Mouse (Mus musculus) G1E (cell line): ENCODE measurements around the gene Pth1r.

Experiments
- CTCF ChIP-seq: IDR thresholded peaks from 2 replicates; pipeline ENCODE4 v1.5.1; 2012; ENCODE audit warnings: low read depth, low read length, inconsistent platforms, mixed read lengths
- GATA1 ChIP-seq: IDR thresholded peaks from 2 replicates; pipeline ENCODE4 v1.6.1; 2012; ENCODE audit warnings: borderline replicate concordance, low read length, inconsistent platforms, mixed read lengths
- GATA2 ChIP-seq: IDR thresholded peaks from 2 replicates; pipeline ENCODE4 v1.6.1; 2012; ENCODE audit warnings: low read depth, low read length, inconsistent platforms, borderline replicate concordance

DNA sequence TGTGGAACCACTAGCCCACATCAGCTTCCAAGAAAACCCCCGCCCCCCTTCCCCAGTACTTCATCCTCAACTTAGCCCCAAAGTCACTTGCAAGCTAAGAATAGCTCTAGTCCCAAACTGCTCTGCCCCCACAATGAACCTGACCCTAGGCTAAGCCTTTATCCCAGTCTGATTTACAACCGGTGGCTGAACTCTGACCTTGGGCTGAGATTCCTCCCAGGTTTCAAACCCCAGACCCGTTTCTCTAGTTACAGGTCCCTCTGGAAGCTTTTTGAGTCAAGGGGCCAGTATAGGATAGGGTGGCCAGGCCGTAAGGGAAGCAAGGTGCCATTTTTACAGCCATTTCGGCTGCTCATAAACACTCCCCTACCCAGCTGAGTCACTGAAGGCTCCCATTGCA is 707 bp downstream of the Pth1r start:
- TF ChIP-seq CTCF: no peak
- no peak for TF ChIP-seq GATA1
- TF ChIP-seq GATA2: no peak
